Mouse (Mus musculus) CD8-positive naive resting alpha-beta T cell, adult 2 months (primary cell): ENCODE results near the gene Smim6.

Experiments used
- DNase-seq, 2 experiments: peaks; one replicate each; pipeline ENCODE4 v3.0.0; 2022; ENCODE audit warnings: low read depth in 2 of 2, low spot score in 2 of 2

Gene Smim6

GRCm38 (mm10) chr11:115911632-115912376 is at the start of gene Smim6:
Gene Smim6 (plus strand): TSS chr11:115912017.
- DNase-seq: no peak

GRCm38 (mm10) chr11:115863895-115864294 is 47.9 kb upstream of the Smim6 start:
- no peak for DNase-seq

DNA sequence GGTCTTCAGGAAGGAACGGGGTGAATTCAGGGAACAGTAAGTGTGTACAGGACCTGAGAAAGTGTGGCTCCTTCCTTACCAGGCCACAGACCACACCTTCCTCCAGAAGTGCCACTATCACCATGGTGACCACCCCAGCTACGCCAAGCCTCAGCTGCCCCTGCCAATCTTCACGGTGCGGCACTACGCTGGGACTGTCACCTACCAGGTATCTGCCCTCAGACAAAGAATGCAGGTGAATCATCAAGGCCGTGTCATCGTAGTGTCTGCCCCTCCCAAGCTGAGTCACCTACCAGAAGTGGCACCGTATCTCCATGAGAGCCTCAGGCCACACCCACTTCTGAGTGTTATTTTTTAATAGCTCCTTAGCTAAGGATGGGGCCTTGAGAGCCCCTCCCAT is 42.4 kb upstream of the Smim6 start:
- DNase-seq: no peak

DNA sequence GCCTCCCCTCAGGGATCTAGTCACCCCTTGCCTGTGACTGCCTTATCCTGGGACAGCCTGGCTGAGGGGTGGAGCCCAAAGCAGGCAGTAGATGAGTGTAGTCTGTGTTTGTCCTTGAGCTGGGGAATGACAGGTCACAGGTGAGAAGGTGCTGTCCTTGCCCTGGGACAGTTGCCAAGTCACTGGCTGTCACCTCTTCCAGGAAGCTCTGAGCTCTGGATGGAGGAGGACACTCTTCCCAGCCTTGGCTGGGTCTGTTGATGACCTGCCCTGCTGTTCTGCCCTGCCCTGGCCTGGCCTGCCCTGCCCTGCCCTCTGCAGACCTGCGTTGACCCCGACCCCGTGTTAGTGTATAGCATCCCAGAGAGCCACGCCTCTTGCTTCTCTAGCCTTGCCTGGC is 39.4 kb upstream of the Smim6 start:
- no peak for DNase-seq

- DNase-seq: no peak
Measured at GRCm38 (mm10) chr11:115875935-115876334, 35.9 kb upstream of the Smim6 start.

GRCm38 (mm10) chr11:115876438-115876837 is 35.4 kb upstream of the Smim6 start:
- DNase-seq: no peak

GRCm38 (mm10) chr11:115877174-115877755 is 34.6 kb upstream of the Smim6 start:
- DNase-seq: no peak

GRCm38 (mm10) chr11:115878071-115878470 is 33.7 kb upstream of the Smim6 start:
- DNase-seq: no peak

- peak; percentile 58 to 60 for DNase-seq
Measured at GRCm38 (mm10) chr11:115881002-115881401, 30.8 kb upstream of the Smim6 start.

DNA sequence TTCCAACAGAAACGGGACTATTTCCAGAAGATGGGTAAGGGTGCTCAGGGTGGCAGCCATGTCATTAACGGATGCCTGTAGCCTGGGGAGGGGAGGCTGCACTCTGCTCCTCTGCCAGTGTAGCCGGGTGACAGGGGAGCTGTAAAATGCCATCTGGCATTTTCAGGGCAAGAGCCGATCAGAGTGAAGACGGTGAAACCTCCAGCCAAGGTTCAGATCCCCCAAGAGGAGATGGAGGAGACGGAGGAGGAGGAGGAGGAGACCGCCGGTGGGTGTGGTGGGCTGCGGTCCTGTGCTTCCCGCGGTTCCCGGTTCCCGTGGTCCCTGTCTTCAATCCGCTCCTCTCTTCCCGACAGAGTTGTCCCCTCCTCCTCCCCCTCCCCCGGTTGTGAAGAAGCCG is 28.6 kb upstream of the Smim6 start:
- no peak for DNase-seq

DNA sequence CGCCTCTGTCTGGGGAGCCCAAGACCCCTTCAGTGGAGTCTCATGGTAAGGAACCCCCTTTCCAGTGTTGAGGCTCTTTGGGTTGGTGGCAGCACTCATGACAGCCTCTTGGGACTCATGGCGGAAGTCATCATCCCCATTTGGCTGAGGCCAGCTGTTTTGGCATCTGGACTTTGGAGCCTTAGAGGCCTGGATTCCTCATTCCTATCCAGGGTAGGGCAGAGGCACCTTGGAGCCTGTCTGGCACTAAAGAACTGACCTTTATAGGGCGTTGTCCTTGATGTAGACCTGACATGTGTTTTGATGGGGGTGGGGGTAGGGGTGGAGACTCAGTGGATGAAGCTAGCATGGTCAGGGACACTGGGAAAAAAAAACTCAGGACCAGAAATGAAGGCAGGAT is 27.5 kb upstream of the Smim6 start:
- no peak for DNase-seq

DNA sequence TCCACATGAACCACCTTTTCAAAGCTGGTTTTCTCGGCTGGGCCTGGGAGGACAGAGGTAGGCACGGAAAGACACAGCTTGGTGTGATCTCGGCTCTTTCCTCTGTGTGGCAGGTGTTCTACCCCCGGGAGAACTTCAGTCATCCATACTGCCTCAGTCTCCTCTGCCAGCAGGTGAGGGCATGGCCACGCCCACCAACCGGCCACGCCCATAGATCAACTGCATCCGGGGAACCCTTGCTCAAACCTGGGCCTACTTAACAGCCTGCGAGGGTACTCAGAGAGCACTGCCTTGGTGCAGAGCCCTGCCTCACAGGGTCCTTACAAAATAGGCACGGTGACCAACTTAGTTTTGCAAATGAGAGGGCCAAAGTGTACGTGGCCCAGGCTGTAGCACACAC is 26.5 kb upstream of the Smim6 start:
- no peak for DNase-seq

- no peak for DNase-seq
Measured at GRCm38 (mm10) chr11:115886446-115886845, 25.4 kb upstream of the Smim6 start.

GRCm38 (mm10) chr11:115888020-115888419 is 23.8 kb upstream of the Smim6 start:
- DNase-seq: no peak

DNA sequence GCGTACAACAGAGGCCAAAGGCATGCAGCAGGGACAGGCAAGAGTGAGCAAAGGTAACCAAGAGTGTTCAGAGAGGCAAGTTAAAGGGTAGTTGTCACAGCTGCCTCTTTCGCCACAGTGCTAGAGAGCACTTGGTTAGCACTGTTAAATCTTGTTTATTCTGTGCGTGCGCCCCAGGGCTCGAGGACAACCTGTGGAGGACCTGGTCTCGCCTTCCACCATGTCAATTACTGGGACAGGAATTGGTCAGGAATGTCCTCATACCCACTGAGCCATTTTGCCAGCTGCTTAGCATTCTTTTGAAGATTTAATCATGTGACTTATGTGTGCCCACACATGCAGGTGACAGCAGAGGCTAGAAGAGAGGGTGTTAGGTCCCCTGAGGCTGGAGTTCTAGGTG is 22.7 kb upstream of the Smim6 start:
- DNase-seq: no peak

DNA sequence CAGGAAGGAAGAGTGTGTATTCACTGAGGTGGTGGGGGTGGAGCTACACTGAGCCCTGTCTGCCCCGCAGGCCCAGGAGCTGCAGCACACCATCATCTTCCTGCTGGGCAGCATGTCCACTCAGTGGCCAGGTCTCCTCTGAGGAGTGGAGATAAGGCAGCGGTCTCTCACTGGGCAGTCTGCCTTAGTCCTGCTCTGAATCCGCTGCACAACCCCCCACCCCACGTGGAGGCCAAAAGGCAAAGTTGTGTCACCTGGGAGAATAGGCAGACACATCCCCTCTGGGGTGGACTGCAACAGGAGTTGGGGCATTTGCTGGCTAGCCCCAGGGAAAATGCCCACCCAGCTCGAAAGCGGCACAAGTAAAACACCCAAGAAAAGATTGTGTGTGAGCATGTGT is 19.6 kb upstream of the Smim6 start:
- DNase-seq: no peak

DNA sequence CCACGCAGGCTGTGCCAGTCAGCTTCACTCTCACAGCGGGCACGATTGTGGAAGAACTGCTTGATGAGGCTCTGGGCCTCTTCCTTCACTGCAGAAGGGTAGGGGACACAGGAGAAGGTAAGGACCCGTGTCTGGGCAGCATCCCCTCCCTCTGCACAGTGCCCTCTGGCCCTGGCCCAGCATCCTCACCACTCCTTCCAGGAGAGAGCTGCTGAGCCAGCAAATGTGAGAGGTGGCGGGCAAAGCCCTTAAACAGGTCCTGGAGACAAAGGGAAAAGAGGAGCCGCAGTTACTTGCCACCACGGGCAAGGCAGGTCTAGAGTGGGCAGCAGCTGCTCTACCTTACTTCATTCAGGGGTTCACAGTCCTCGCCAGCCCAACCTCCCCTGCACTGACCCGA is 18.7 kb upstream of the Smim6 start:
- no peak for DNase-seq

DNA sequence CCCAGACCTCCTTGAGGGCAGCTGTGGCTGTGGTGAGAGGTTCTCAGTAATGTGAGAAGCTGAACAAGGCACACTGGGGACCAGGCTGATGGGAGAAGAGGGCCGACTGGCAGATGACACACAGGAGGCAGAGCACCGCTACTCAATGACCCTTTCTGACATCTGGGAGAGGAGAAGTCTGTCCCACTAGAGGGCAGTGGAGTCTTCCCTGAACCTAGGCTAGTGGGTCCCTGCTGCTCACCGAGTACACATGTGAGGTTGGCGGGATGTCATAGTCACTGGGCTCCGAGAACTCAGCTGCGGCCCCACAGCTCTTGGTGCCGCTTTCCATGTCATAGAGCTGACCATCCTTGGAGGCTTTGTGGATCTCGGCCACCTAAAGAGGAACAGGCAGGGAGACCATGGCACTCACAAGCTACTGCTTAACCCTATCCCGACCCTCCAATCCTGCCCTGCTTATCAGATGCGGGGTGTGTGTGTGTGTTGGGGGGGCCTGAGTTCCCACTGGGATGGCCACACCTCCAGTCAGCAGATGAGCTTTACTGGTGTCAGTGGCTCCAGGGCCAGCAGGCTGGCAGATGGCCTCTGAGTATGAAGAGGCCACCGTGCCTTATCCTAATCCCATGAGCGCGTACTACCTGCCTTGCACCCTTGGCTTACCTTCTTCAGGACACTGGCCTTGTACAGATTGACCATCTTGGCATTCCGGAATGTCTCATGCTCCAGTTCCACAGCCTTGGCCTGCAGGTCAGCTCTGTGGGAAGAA is 16.9 kb upstream of the Smim6 start:
- DNase-seq: no peak

GRCm38 (mm10) chr11:115898446-115898845 is 13.4 kb upstream of the Smim6 start:
- peak; percentile 10 to 26 for DNase-seq

GRCm38 (mm10) chr11:115898886-115899285 is 12.9 kb upstream of the Smim6 start:
- DNase-seq: peak; percentile 46 to 64

GRCm38 (mm10) chr11:115899486-115900266 is 12.1 kb upstream of the Smim6 start, which contains the start of gene Smim5:
Gene Smim5 (plus strand): TSS chr11:115899966.
- DNase-seq: no peak
